Mouse (Mus musculus): ENCODE results near the gene Chmp1a.

- no peak for TF ChIP-seq EP300 (optimal IDR thresholded peaks at IDR 0.05)
- no peak for TF ChIP-seq CTCF (IDR thresholded peaks at IDR 0.05; ENCODE audit: low read depth)
Measured at GRCm38 (mm10) chr8:123193771-123194170, 18.8 kb downstream of the Chmp1a start.

All from stomach, postnatal 0 days (tissue).